Mouse (Mus musculus): ENCODE results near the gene Chchd6.

GRCm38 (mm10) chr6:89430749-89431148, 164.7 kb downstream of the Chchd6 start:
- TF ChIP-seq CTCF (IDR thresholded peaks at IDR 0.05; ENCODE audit: low read depth) (no peak), EP300 (IDR thresholded peaks at IDR 0.05; ENCODE audit: low read depth) (no peak)
